Mouse (Mus musculus) MEL (cell line): ENCODE results near the gene S1pr3. TPM values are rescaled to one million over a fixed set of nuclear protein-coding genes. Genes with fewer than 3 reads are reported as not detected.

Experiments
- DNase-seq: peaks from one replicate; pipeline ENCODE4 v3.0.0; 2011; ENCODE audit warnings: low read depth, low spot score
- H3K27ac ChIP-seq: 2 replicates; pipeline ENCODE4 v1.5.1; 2012; ENCODE audit warnings: low read depth, mild to moderate bottlenecking, control low read depth, low read length, moderate library complexity; ENCODE audit not compliant: control insufficient read depth
- H3K27me3 ChIP-seq, 2 experiments: fragments of 150-350 bp in 1 of 2; sonication (generic) in 1 of 2; 2 replicates each; pipeline ENCODE4 v1.6.1; 2012; ENCODE audit warnings: low read length in 2 of 2, mild to moderate bottlenecking in 2 of 2, improper control_type of control experiment in 1 of 2, moderate library complexity in 1 of 2; ENCODE audit not compliant: insufficient read depth in 2 of 2, control insufficient read depth in 1 of 2
- H3K36me3 ChIP-seq, 2 experiments: 2 replicates each; pipeline ENCODE4 v1.6.1; 2012 to 2014; ENCODE audit warnings: low read length in 2 of 2, improper control_type of control experiment in 1 of 2, inconsistent platforms in 1 of 2, mild to moderate bottlenecking in 1 of 2; ENCODE audit not compliant: insufficient read depth in 2 of 2, control insufficient read depth in 1 of 2
- H3K4me1 ChIP-seq, 2 experiments: fragments of 150-350 bp in 1 of 2; sonication (generic) in 1 of 2; 2 replicates each; pipeline ENCODE4 v1.6.1; 2012; ENCODE audit warnings: low read length in 2 of 2, improper control_type of control experiment in 1 of 2, mild to moderate bottlenecking in 1 of 2; ENCODE audit not compliant: insufficient read depth in 2 of 2, control insufficient read depth in 1 of 2
- H3K4me3 ChIP-seq, 2 experiments: fragments of 150-350 bp in 1 of 2; sonication (generic) in 1 of 2; 2 replicates each; pipeline ENCODE4 v1.5.1; 2012; ENCODE audit warnings: low read depth in 2 of 2, low read length in 2 of 2, mild to moderate bottlenecking in 2 of 2, moderate library complexity in 2 of 2, control low read depth in 1 of 2, improper control_type of control experiment in 1 of 2; ENCODE audit not compliant: control insufficient read depth in 1 of 2, insufficient read depth in 1 of 2
- H3K79me2 ChIP-seq: 2 replicates; pipeline ENCODE4 v1.6.1; 2012; ENCODE audit warnings: mild to moderate bottlenecking, low read length, moderate library complexity; ENCODE audit not compliant: control insufficient read depth, poor library complexity, insufficient read depth
- H3K9ac ChIP-seq: 2 replicates; pipeline ENCODE4 v1.6.1; 2012; ENCODE audit warnings: low read depth, mild to moderate bottlenecking, control low read depth, low read length, moderate library complexity; ENCODE audit not compliant: control insufficient read depth, poor library complexity, severe bottlenecking
- H3K9me3 ChIP-seq: fragments of 150-350 bp; sonication (generic); replicated peaks from 2 replicates; pipeline ENCODE4 v1.6.1; 2012; ENCODE audit warnings: mild to moderate bottlenecking, low read length, improper control_type of control experiment, moderate library complexity; ENCODE audit not compliant: insufficient read depth
- BHLHE40 ChIP-seq: IDR thresholded peaks from 2 replicates; pipeline ENCODE4 v1.6.1; 2012; ENCODE audit warnings: low read depth, mild to moderate bottlenecking, inconsistent platforms, low read length, improper control_type of control experiment, borderline replicate concordance
- CHD1 ChIP-seq: IDR thresholded peaks from 2 replicates; pipeline ENCODE4 v1.6.1; 2012; ENCODE audit warnings: low read depth, mild to moderate bottlenecking, inconsistent platforms, low read length, improper control_type of control experiment
- CHD2 ChIP-seq: IDR thresholded peaks from 2 replicates; pipeline ENCODE4 v1.6.1; 2011; ENCODE audit warnings: low read length, improper control_type of control experiment
- HCFC1 ChIP-seq: IDR thresholded peaks from 2 replicates; pipeline ENCODE4 v1.6.1; 2012; ENCODE audit warnings: low read depth, mild to moderate bottlenecking, inconsistent platforms, low read length, improper control_type of control experiment, moderate library complexity
- JUND ChIP-seq: IDR thresholded peaks from 2 replicates; pipeline ENCODE4 v1.6.1; 2011; ENCODE audit warnings: low read depth, mild to moderate bottlenecking, improper control_type of control experiment, low read length
- MAFK ChIP-seq: IDR thresholded peaks from 2 replicates; pipeline ENCODE4 v1.6.1; 2011; ENCODE audit warnings: low read depth, mild to moderate bottlenecking, low read length, improper control_type of control experiment, borderline replicate concordance
- MAZ ChIP-seq: IDR thresholded peaks from 2 replicates; pipeline ENCODE4 v1.6.1; 2012; ENCODE audit warnings: low read depth, mild to moderate bottlenecking, inconsistent platforms, low read length, improper control_type of control experiment
- MYC ChIP-seq: IDR thresholded peaks from 2 replicates; pipeline ENCODE4 v1.6.1; 2011; ENCODE audit warnings: low read depth, mild to moderate bottlenecking, low read length, improper control_type of control experiment, moderate library complexity
- NELFE ChIP-seq: IDR thresholded peaks from 2 replicates; pipeline ENCODE4 v1.6.1; 2011; ENCODE audit warnings: low read depth, low read length, improper control_type of control experiment
- NRF1 ChIP-seq: IDR thresholded peaks from 2 replicates; pipeline ENCODE4 v1.6.1; 2014; ENCODE audit warnings: low read depth, mild to moderate bottlenecking, inconsistent platforms, low read length, improper control_type of control experiment, moderate library complexity; ENCODE audit not compliant: poor library complexity, insufficient read depth, severe bottlenecking
- POLR2AphosphoS2 ChIP-seq: IDR thresholded peaks from 2 replicates; pipeline ENCODE4 v1.6.1; 2011; ENCODE audit warnings: low read length, improper control_type of control experiment
- POLR2AphosphoS5 ChIP-seq: IDR thresholded peaks from 2 replicates; pipeline ENCODE4 v1.6.1; 2012; ENCODE audit warnings: low read depth, borderline replicate concordance, mild to moderate bottlenecking, inconsistent platforms, low read length, moderate library complexity, mixed read lengths
- RAD21 ChIP-seq: IDR thresholded peaks from 2 replicates; pipeline ENCODE4 v1.6.1; 2011; ENCODE audit warnings: mild to moderate bottlenecking, low read depth, low read length, improper control_type of control experiment
- SIN3A ChIP-seq: IDR thresholded peaks from 2 replicates; pipeline ENCODE4 v1.6.1; 2012; ENCODE audit warnings: low read length, improper control_type of control experiment, inconsistent platforms
- TBP ChIP-seq: IDR thresholded peaks from 2 replicates; pipeline ENCODE4 v1.8.0; 2011; ENCODE audit warnings: low read depth, low read length, improper control_type of control experiment
- USF1 ChIP-seq: IDR thresholded peaks from 2 replicates; pipeline ENCODE4 v1.6.1; 2014; ENCODE audit warnings: low read depth, mild to moderate bottlenecking, inconsistent platforms, low read length, improper control_type of control experiment, moderate library complexity
- ZC3H11A ChIP-seq: IDR thresholded peaks from 2 replicates; pipeline ENCODE4 v1.6.1; 2012; ENCODE audit warnings: low read depth, mild to moderate bottlenecking, inconsistent platforms, low read length, improper control_type of control experiment
- polyA plus RNA-seq, 2 experiments: library from polyadenylated mRNA; stranded (reverse) in 1 of 2; unstranded in 1 of 2; fragments of >175 nt in 1 of 2; fragments of >200 nt in 1 of 2; gene quantifications; 2 replicates each; pipeline versions ENCODE4 v1.2.1 to v1.2.4; 2012; ENCODE audit warnings: low replicate concordance in 2 of 2, low read depth in 1 of 2; ENCODE audit not compliant: insufficient read length in 2 of 2, insufficient read depth in 1 of 2, missing spikeins in 1 of 2
- total RNA-seq: library from RNA; depleted of rRNA; stranded (reverse); fragments of 300-350 nt; gene quantifications from 2 replicates; pipeline ENCODE4 v1.2.3, GENCODE M21; 2012

Gene S1pr3
- total and polyA plus RNA-seq, 3 experiments = not detected

DNA sequence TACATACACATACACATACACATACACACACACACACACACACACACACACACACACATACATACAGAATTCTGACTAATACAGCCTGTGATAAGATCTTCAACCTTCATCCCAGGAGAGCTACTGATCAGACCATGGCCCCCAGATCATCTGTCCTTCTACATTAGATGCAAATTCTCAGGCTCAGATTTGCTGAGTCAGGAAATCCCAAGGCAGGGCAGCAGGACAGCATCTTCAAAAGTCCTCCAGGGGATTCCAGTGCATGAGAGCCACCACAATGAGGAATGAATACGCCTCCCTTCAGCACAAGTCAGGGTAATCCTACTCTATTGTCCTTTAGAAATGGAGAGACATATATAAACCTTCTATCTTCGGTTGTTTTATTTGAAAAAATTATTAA is 23.5 kb upstream of the S1pr3 start:
- Histone ChIP-seq H3K27me3 (no peaks in the 10 kb centered on the region), H3K27ac (no peak overlapping the region), H3K9ac (no peak overlapping the region), H3K9me3 (no peaks in the 10 kb centered on the region), H3K4me1 (no peaks in the 10 kb centered on the region), H3K36me3 (no peaks in the 10 kb centered on the region), H3K79me2 (no peaks in the 10 kb centered on the region), H3K4me3 (no peak overlapping the region)
- no peak for DNase-seq
- TF ChIP-seq USF1 (no peak), JUND (no peak), ZC3H11A (no peak), MAFK (0 out of 2 replicates have a peak, but pooled peaks have one; percentile 9)

DNA sequence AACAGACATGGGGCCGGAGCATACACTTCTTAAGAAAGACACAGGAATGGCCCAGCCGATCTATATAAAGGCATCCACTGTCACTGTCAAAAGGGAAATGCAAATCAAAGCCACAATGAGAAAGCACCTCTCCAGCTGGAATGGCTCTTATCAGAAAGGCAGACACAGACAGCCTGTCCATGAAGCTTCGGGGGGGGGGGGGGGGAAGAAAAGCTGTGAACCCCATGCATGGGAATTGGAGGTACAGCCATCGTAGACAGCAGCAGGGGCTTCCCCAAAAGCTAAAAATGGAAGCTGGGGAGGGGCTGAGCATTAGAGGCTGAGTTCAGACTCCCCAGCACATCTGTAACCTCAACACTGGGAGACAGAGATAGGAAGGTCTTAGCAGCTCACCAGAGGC is 20.5 kb upstream of the S1pr3 start:
- no peaks in the 10 kb centered on the region for H3K9me3 ChIP-seq
- no peaks in the 10 kb centered on the region for H3K27me3 ChIP-seq
- no peaks in the 10 kb centered on the region for H3K36me3 ChIP-seq
- no peak overlapping the region for H3K9ac ChIP-seq
- H3K27ac ChIP-seq = no peak overlapping the region
- DNase-seq = no peak
- TF ChIP-seq POLR2AphosphoS5 = no peak
- TF ChIP-seq POLR2AphosphoS2 = no peak
- no peak for TF ChIP-seq BHLHE40
- no peak for TF ChIP-seq TBP
- TF ChIP-seq CHD1 = no peak
- no peak for TF ChIP-seq JUND
- TF ChIP-seq CHD2 = no peak
- no peak for TF ChIP-seq MYC
- no peak for TF ChIP-seq HCFC1
- TF ChIP-seq MAZ = no peak
- TF ChIP-seq RAD21 = no peak
- no peak overlapping the region for H3K4me3 ChIP-seq
- no peaks in the 10 kb centered on the region for H3K4me1 ChIP-seq
- no peaks in the 10 kb centered on the region for H3K79me2 ChIP-seq

DNA sequence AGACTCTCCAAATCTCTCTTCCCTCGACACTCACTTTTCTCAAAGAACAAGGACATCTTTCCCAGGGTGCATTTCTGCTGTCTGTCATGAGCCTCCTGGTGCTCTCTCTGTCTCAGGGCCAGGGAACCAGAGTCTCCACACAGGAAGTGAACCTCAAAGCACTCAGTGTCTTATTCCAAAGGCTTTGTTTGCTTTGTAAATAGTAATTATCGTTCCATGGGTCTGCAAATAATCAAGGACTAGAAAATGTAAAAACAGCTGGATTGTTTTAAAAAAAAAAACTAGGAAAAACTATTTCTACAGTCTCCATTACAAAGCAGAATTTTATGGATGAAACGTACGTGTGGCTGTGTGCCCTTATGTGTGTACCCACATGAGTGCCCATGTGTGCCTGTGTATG is 18.0 kb upstream of the S1pr3 start:
- Histone ChIP-seq H3K9me3 (no peaks in the 10 kb centered on the region), H3K27ac (no peak overlapping the region), H3K27me3 (no peaks in the 10 kb centered on the region), H3K4me1 (no peaks in the 10 kb centered on the region), H3K9ac (no peak overlapping the region), H3K79me2 (no peaks in the 10 kb centered on the region), H3K4me3 (no peak overlapping the region), H3K36me3 (no peaks in the 10 kb centered on the region)
- no peak for TF ChIP-seq CHD2
- TF ChIP-seq SIN3A = no peak
- TF ChIP-seq NRF1 = no peak
- no peak for TF ChIP-seq NELFE
- no peak for TF ChIP-seq RAD21
- DNase-seq = no peak
